Mouse (Mus musculus) embryonic facial prominence, embryonic 15.5 days (tissue): Measurements from ENCODE around the gene Slc44a2. TPM values are rescaled to one million over a fixed set of nuclear protein-coding genes. Genes with fewer than 3 reads are reported as not detected.
"Not testable (repeated sequence)": the region's sequence is repeated elsewhere in the genome, so short reads cannot be mapped to it uniquely, and the experiment has no call there.

Experiments
- ATAC-seq: fragments of 200-750 bp; cut with Nextera tagmentation; 2 replicates; pipeline ENCODE4 v1.8.0; 2017; ENCODE audit warnings: low read depth, moderate TSS enrichment; ENCODE audit not compliant: insufficient number of reproducible peaks, low FRiP score, low TSS enrichment
- H3K27ac ChIP-seq: fragments of 300-500 bp; sonication (generic); replicated peaks from 2 replicates; pipeline ENCODE4 v1.5.1; 2015; ENCODE audit warnings: mild to moderate bottlenecking, inconsistent platforms
- H3K27me3 ChIP-seq: fragments of 300-500 bp; sonication (generic); 2 replicates; pipeline ENCODE4 v1.6.1; 2015; ENCODE audit warnings: inconsistent platforms
- H3K36me3 ChIP-seq: fragments of 300-500 bp; sonication (generic); 2 replicates; pipeline ENCODE4 v1.6.1; 2015; ENCODE audit warnings: mild to moderate bottlenecking, inconsistent platforms
- H3K4me1 ChIP-seq: fragments of 300-500 bp; sonication (generic); 2 replicates; pipeline ENCODE4 v1.6.1; 2015; ENCODE audit warnings: inconsistent platforms
- H3K4me2 ChIP-seq: fragments of 300-500 bp; sonication (generic); replicated peaks from 2 replicates; pipeline ENCODE4 v1.6.1; 2015; ENCODE audit warnings: mild to moderate bottlenecking, inconsistent platforms
- H3K4me3 ChIP-seq: fragments of 300-500 bp; sonication (generic); replicated peaks from 2 replicates; pipeline ENCODE4 v1.5.1; 2015; ENCODE audit warnings: mild to moderate bottlenecking, inconsistent platforms
- H3K9ac ChIP-seq: fragments of 300-500 bp; sonication (generic); 2 replicates; pipeline ENCODE4 v1.6.1; 2015; ENCODE audit warnings: inconsistent platforms
- H3K9me3 ChIP-seq: fragments of 300-500 bp; sonication (generic); replicated peaks from 2 replicates; pipeline ENCODE4 v1.6.1; 2016; ENCODE audit warnings: inconsistent platforms
- WGBS: fragments of 180-500 bp; shearing (Covaris S2); methylation state at CpG from one replicate; pipeline ENCODE4 v1.1.7; 2015; 5-methylcytosine and 5-hydroxymethylcytosine counted together
- polyA plus RNA-seq: library from polyadenylated mRNA; unstranded; fragments of >200 nt; fragmentation: Nextera tagmentation; extraction: Ambion mirVana; gene quantifications from 2 replicates; pipeline ENCODE4 v1.2.1, GENCODE M21; 2015

The Slc44a2 gene
- polyA plus RNA-seq, 1 experiment from 2014 or later = 143 TPM

DNA sequence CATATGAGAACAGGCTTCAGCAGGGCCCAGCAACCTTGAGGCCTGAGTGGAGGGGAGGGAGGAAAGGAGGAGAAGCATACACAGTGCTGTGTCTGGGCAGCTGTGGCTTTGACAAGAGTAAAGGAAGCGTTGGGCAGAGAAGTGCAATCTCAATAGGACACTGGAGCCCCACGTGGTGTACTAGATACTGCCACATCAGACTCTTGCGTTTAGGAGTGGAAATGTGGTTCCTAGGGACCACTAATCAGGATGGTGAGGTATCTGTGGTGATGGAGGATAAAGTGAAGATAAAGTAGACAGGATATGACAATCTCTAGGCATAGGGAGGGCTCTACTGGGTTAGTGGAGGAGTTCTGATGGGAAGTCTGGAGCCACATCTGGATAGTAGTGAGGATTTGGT is 33.7 kb upstream of the Slc44a2 start:
- peaks cover 37% of the 10 kb centered on the region for H3K4me1 ChIP-seq
- no peak overlapping the region; the same call in 1 of the 2 replicates for H3K27ac ChIP-seq
- H3K27me3 ChIP-seq = no peaks in the 10 kb centered on the region
- H3K4me3 ChIP-seq = peak overlapping the region; percentile 80
- 60% methylated on average over 3 of the region's 3 CpGs for WGBS
- no peak for ATAC-seq
- peaks cover 37% of the 10 kb centered on the region for H3K36me3 ChIP-seq
- H3K4me2 ChIP-seq = peak overlapping the region; percentile 76
- H3K9ac ChIP-seq = no peak overlapping the region
- H3K9me3 ChIP-seq = no peaks in the 10 kb centered on the region

- WGBS = under 1% methylated on average over 59 of the region's 59 CpGs
- H3K4me1 ChIP-seq = peaks cover 37% of the 10 kb centered on the region
- peaks cover 27% of the 10 kb centered on the region for H3K36me3 ChIP-seq
- peak within 1 kb of the TSS; percentile 80 for H3K4me3 ChIP-seq
- peak; percentile 80 for ATAC-seq
- H3K9me3 ChIP-seq = no peaks in the 10 kb centered on the region
- H3K4me2 ChIP-seq = peak within 1 kb of the TSS; percentile 76
- H3K9ac ChIP-seq = peak within 1 kb of the TSS; percentile 84
- no peaks in the 10 kb centered on the region for H3K27me3 ChIP-seq
- peak within 1 kb of the TSS; percentile 94 for H3K27ac ChIP-seq
Observed at GRCm38 (mm10) chr9:21287571-21288402, 32.7 kb upstream of the Slc44a2 start, which contains the start of gene Kri1. TSS of gene Kri1 (minus strand) at chr9:21287969.

- 74% methylated on average over 13 of the region's 13 CpGs for WGBS
- Histone ChIP-seq H3K27ac (peak overlapping the region; percentile 94), H3K27me3 (no peaks in the 10 kb centered on the region), H3K4me3 (peak overlapping the region; percentile 80), H3K4me2 (peak overlapping the region; percentile 76), H3K4me1 (peaks cover 37% of the 10 kb centered on the region), H3K36me3 (peaks cover 23% of the 10 kb centered on the region), H3K9me3 (no peaks in the 10 kb centered on the region), H3K9ac (0 out of 2 replicates have a peak overlapping the region, but pooled peaks have one; percentile 23)
- ATAC-seq = no peak
Observed at GRCm38 (mm10) chr9:21288404-21289336, 31.8 kb upstream of the Slc44a2 start.

DNA sequence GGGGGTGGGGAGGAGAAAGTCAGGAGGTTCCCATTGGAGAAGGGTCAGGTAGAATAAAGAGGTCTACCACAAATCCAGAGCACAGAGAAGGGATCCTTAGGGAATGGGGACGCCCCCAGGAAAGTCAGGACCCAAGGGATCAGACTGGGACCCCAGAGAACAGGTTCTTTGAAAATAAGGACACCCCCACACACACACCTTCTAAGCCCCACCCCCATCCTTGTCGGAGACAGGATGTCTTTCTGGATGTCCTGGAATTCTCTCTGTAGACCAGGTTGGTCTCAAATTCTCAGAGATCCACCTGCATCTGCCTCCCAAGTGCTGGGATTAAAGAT is 31.2 kb upstream of the Slc44a2 start:
- Histone ChIP-seq H3K4me2 (peak overlapping the region; percentile 76), H3K27me3 (no peaks in the 10 kb centered on the region), H3K4me3 (peak overlapping the region; percentile 80), H3K9me3 (no peaks in the 10 kb centered on the region), H3K9ac (no peak overlapping the region), H3K36me3 (peaks cover 16% of the 10 kb centered on the region), H3K27ac (peak overlapping the region; percentile 94; the same call in 1 of the 2 replicates), H3K4me1 (peaks cover 37% of the 10 kb centered on the region)
- ATAC-seq = no peak
- WGBS = 84% methylated on average over 2 of the region's 2 CpGs

DNA sequence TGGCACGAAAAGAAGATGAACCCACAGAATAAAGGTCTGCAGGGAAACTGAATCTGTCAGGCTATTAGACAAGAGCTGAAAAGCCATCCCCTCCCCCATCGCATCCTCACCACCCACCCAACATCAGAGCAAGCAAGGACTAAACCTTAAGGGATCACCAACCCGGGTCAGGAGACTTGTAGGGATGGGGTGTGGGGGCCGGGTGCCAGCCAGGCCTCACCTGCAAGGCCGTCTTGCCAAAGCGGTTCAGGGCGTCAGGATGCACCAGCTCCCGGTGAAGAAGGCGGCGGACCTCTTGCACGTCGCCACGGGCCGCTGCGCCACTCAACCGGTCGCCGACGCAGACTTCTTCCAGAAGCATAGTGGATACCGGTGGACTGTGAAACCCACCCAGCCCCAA is 29.9 kb upstream of the Slc44a2 start:
- peak overlapping the region; percentile 76 for H3K4me2 ChIP-seq
- H3K27me3 ChIP-seq = no peaks in the 10 kb centered on the region
- peak overlapping the region; percentile 66 for H3K9ac ChIP-seq
- H3K4me1 ChIP-seq = peaks cover 34% of the 10 kb centered on the region
- WGBS = under 1% methylated on average over 20 of the region's 20 CpGs
- no peak for ATAC-seq
- peak overlapping the region; percentile 84 for H3K27ac ChIP-seq
- peaks cover 4% of the 10 kb centered on the region for H3K36me3 ChIP-seq
- H3K4me3 ChIP-seq = peak overlapping the region; percentile 80
- no peaks in the 10 kb centered on the region for H3K9me3 ChIP-seq

- Histone ChIP-seq H3K27me3 (no peaks in the 10 kb centered on the region), H3K9me3 (no peaks in the 10 kb centered on the region), H3K4me1 (peaks cover 33% of the 10 kb centered on the region), H3K4me3 (peak within 1 kb of the TSS; percentile 80), H3K4me2 (peak within 1 kb of the TSS; percentile 76), H3K27ac (peak within 1 kb of the TSS; percentile 84), H3K9ac (peak within 1 kb of the TSS; percentile 66), H3K36me3 (peaks cover 2% of the 10 kb centered on the region; the same call in 1 of the 2 replicates)
- peak; percentile 97 for ATAC-seq
- WGBS = under 1% methylated on average over 50 of the region's 51 CpGs
Observed at GRCm38 (mm10) chr9:21291022-21291787, 29.3 kb upstream of the Slc44a2 start, which contains the start of gene Cdkn2d. TSS of gene Cdkn2d (minus strand) at chr9:21291407.

DNA sequence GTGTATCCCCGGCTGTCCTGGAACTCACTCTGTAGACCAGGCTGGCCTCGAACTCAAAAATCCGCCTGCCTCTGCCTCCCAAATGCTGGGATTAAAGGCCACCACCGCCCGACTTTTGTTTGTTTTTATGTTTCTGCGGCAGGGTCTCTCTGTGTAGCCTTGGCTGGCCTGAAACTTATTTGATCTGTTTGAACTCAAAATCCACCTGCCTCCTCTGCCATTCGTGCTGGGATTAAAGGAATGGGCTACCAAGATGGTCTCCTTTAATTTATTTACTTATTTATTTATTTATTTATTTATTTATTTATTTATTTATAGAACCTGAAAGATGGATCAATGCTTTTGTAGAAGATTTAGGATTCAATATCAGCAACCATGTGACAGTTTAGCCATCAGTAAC is 28.6 kb upstream of the Slc44a2 start:
- not testable (repeated sequence) for ATAC-seq, H3K36me3 ChIP-seq, H3K27me3 ChIP-seq, H3K9me3 ChIP-seq, H3K9ac ChIP-seq
- H3K27ac ChIP-seq = peak overlapping the region; percentile 84
- WGBS = 11% methylated on average over 7 of the region's 7 CpGs
- peak overlapping the region; percentile 80 for H3K4me3 ChIP-seq
- peak overlapping the region; percentile 76 for H3K4me2 ChIP-seq
- peaks cover 27% of the 10 kb centered on the region for H3K4me1 ChIP-seq

DNA sequence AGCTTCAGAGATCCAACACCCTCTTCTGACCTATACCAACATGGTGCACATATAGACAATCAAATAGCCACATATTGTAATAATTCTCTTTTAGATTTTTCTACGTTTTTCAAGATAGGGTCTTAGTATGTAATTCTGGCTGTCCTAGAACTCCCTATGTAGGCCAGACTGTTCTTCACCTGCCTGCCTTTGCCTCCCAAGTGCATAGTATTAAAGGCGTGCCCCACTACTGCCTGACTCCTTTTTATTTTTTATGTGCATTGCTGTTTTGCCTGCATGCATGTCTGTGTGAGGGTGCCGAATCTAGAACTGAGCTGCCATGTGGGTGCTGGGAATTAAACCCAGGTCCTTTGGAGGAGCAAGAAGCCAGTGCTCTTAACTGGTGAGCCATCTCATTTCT is 28.2 kb upstream of the Slc44a2 start:
- no peak for ATAC-seq
- no peak overlapping the region for H3K4me3 ChIP-seq
- H3K9ac ChIP-seq = no peak overlapping the region
- peaks cover 23% of the 10 kb centered on the region for H3K4me1 ChIP-seq
- H3K9me3 ChIP-seq = no peaks in the 10 kb centered on the region
- WGBS = 82% methylated on average over 3 of the region's 3 CpGs
- H3K36me3 ChIP-seq = peaks cover 2% of the 10 kb centered on the region; the same call in 1 of the 2 replicates
- peak overlapping the region; percentile 76; the same call in 1 of the 2 replicates for H3K4me2 ChIP-seq
- no peak overlapping the region for H3K27ac ChIP-seq
- no peaks in the 10 kb centered on the region for H3K27me3 ChIP-seq

GRCm38 (mm10) chr9:21299014-21299413 is 21.5 kb upstream of the Slc44a2 start:
- no peak overlapping the region for H3K4me2 ChIP-seq
- 0 out of 2 replicates have a peak, but pooled peaks cover 2% of the 10 kb centered on the region for H3K36me3 ChIP-seq
- no peak overlapping the region for H3K27ac ChIP-seq
- no peaks in the 10 kb centered on the region for H3K9me3 ChIP-seq
- H3K27me3 ChIP-seq = no peaks in the 10 kb centered on the region
- H3K4me3 ChIP-seq = no peak overlapping the region
- 78% methylated on average over 10 of the region's 10 CpGs for WGBS
- H3K4me1 ChIP-seq = no peaks in the 10 kb centered on the region
- ATAC-seq = no peak
- no peak overlapping the region for H3K9ac ChIP-seq

- no peaks in the 10 kb centered on the region for H3K9me3 ChIP-seq
- no peak overlapping the region for H3K9ac ChIP-seq
- WGBS = 86% methylated on average over 7 of the region's 7 CpGs
- H3K4me3 ChIP-seq = no peak overlapping the region
- no peak for ATAC-seq
- H3K27ac ChIP-seq = no peak overlapping the region
- 0 out of 2 replicates have a peak, but pooled peaks cover 2% of the 10 kb centered on the region for H3K36me3 ChIP-seq
- no peak overlapping the region for H3K4me2 ChIP-seq
- H3K27me3 ChIP-seq = no peaks in the 10 kb centered on the region
- H3K4me1 ChIP-seq = no peaks in the 10 kb centered on the region
Observed at GRCm38 (mm10) chr9:21305065-21305464, 15.4 kb upstream of the Slc44a2 start.
